Mouse (Mus musculus): ENCODE measurements around the gene Cdc37. TPM values are rescaled to one million over a fixed set of nuclear protein-coding genes. Genes with fewer than 3 reads are reported as not detected.

Cdc37 gene
- polyA plus RNA-seq, 1 experiment from 2014 or later, result 335 TPM

DNA sequence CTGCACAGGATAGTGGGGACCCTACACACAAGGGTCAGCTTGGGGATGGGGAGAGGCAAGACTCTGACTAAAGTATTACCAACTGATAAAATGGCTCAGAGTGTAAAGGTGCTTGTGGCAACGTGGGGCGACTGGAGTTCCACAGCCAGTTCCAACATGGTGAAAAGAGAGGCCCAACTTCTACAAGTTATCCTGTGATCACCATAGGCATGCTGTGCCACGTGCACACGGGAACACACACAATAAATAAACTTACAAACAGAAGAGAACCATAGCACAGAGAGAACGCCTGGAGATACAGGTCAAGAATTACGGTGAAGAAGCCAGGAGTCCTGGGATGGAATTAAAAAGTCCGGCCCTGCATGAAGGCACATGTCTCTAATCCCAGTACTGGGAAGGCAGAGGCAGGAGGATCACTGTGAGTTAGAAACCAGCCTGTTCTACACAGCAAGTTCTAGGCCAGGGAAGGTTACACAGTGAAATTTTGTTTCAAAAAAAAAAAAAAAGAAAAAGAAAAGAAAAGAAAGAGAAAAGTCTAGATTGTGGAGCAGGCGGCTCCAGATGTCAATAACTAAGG is 617 bp downstream of the Cdc37 start:
- Histone ChIP-seq H3K9me3 (no peaks in the 10 kb centered on the region), H3K36me3 (peaks cover 14% of the 10 kb centered on the region), H3K27me3 (no peaks in the 10 kb centered on the region), H3K4me1 (peaks cover 46% of the 10 kb centered on the region), H3K4me2 (replicated peaks) (peak overlapping the region; percentile 98), H3K4me3 (peak overlapping the region; percentile 81), H3K9ac (peak overlapping the region; percentile 89), H3K27ac (peak overlapping the region; percentile 80; the same call in 1 of the 2 replicates)
- no peak for ATAC-seq (ENCODE audit: insufficient number of reproducible peaks, insufficient read depth, low FRiP score, low TSS enrichment)
- WGBS, result 10% methylated on average over 8 of the region's 8 CpGs

DNA sequence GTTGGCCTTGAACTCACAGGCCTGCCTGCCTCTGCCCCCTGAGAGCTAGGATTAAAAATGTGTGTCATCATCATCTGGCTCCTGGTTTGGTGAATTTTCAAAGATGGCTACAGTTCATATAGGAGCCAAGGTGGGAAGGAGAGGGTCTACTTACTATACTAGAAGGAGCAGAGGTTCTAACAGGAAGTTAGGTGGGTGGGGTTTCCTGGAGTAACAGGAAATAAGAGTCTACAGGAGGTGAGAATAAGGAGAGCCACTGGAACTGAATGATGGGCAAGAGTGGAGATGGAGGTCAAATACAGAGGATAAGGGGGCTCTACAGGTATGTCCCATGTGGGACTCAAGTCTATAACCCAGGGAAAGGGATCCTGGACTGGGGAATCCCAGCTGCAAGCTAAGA is 1.4 kb downstream of the Cdc37 start:
- Histone ChIP-seq H3K4me3 (peak overlapping the region; percentile 81), H3K27me3 (no peaks in the 10 kb centered on the region), H3K36me3 (peaks cover 21% of the 10 kb centered on the region), H3K4me1 (peaks cover 39% of the 10 kb centered on the region), H3K9ac (peak overlapping the region; percentile 89; the same call in 1 of the 2 replicates), H3K9me3 (no peaks in the 10 kb centered on the region), H3K27ac (no peak overlapping the region), H3K4me2 (replicated peaks) (peak overlapping the region; percentile 98)
- ATAC-seq (ENCODE audit: insufficient number of reproducible peaks, insufficient read depth, low FRiP score, low TSS enrichment), result no peak

DNA sequence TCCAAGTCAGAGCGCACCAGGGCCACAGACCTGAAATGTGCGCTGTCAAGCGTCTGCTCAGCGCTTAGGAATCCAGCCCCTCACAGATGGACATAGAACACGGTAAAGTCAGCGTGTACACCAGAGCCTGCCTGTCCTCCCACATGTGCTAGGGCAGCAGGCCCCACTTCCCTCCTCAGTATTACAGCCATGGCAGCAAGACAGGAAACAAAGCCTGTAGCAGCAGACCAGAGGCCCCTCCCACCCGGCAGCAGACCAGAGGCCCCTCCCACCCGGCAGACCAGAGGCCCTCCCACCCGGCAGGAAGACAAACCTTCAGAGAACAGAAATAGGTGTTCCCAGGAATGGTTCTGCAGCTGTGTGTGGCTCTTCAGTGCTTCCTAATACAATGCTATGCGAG is 3.1 kb downstream of the Cdc37 start:
- 40% methylated on average over 10 of the region's 10 CpGs for WGBS
- H3K4me2 ChIP-seq (replicated peaks), result peak overlapping the region; percentile 42
- no peak overlapping the region for H3K27ac ChIP-seq
- H3K4me1 ChIP-seq, result peaks cover 31% of the 10 kb centered on the region
- H3K36me3 ChIP-seq, result peaks cover 38% of the 10 kb centered on the region
- peak overlapping the region; percentile 39 for H3K9ac ChIP-seq
- no peak for ATAC-seq (ENCODE audit: insufficient number of reproducible peaks, insufficient read depth, low FRiP score, low TSS enrichment)
- no peaks in the 10 kb centered on the region for H3K27me3 ChIP-seq
- H3K4me3 ChIP-seq, result peak overlapping the region; percentile 14; the same call in 1 of the 2 replicates
- H3K9me3 ChIP-seq, result no peaks in the 10 kb centered on the region

DNA sequence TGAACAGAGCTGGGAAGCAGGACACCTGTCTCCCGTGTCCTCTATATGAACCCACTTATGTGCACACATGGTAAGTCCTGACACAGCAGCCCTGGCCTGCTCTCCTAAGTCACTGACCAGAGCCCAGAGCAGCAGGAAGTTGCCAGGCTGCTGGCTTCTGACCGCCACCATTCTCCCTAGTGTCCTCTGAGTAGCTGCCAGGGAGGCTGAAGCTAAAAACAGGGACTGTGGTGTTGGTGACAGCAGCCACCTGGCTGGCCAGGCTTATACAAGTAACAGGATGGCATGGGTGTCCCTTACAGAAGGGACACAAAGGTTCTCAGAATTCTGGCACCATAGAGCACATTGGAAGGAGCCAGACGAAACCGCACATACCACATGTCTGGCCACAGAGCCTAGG is 4.4 kb downstream of the Cdc37 start:
- H3K9me3 ChIP-seq, result no peaks in the 10 kb centered on the region
- H3K36me3 ChIP-seq, result peaks cover 51% of the 10 kb centered on the region
- H3K4me3 ChIP-seq, result no peak overlapping the region
- WGBS, result 93% methylated on average over 4 of the region's 4 CpGs
- H3K27me3 ChIP-seq, result no peaks in the 10 kb centered on the region
- H3K4me2 ChIP-seq (replicated peaks), result no peak overlapping the region
- H3K27ac ChIP-seq, result no peak overlapping the region
- no peak overlapping the region for H3K9ac ChIP-seq
- peaks cover 31% of the 10 kb centered on the region for H3K4me1 ChIP-seq
- no peak for ATAC-seq (ENCODE audit: insufficient number of reproducible peaks, insufficient read depth, low FRiP score, low TSS enrichment)

DNA sequence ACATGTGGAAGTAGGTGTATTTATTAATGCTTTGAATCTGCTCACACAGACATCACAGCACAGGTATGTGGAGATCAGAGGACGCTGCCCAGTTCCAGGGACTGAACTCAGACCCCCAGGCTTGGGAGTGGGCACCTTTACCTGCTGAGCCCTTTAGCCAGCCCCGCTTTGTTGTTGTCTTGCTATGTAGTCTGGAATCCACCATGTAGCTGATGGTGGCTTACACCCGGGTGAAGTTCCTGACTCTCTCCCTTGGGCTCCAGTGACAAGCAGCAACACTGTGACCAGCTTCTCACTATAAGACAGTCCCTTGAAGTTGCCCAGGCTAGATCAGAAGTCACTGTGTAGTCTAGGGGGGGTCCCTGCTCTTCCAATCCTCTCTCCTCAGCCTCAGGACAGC is 5.4 kb downstream of the Cdc37 start:
- ATAC-seq (ENCODE audit: insufficient number of reproducible peaks, insufficient read depth, low FRiP score, low TSS enrichment), result no peak
- Histone ChIP-seq H3K9ac (no peak overlapping the region), H3K27me3 (no peaks in the 10 kb centered on the region), H3K4me1 (peaks cover 31% of the 10 kb centered on the region), H3K36me3 (peaks cover 61% of the 10 kb centered on the region), H3K4me3 (no peak overlapping the region), H3K27ac (no peak overlapping the region), H3K4me2 (replicated peaks) (no peak overlapping the region), H3K9me3 (no peaks in the 10 kb centered on the region)
- WGBS, result 95% methylated on average over 3 of the region's 3 CpGs

DNA sequence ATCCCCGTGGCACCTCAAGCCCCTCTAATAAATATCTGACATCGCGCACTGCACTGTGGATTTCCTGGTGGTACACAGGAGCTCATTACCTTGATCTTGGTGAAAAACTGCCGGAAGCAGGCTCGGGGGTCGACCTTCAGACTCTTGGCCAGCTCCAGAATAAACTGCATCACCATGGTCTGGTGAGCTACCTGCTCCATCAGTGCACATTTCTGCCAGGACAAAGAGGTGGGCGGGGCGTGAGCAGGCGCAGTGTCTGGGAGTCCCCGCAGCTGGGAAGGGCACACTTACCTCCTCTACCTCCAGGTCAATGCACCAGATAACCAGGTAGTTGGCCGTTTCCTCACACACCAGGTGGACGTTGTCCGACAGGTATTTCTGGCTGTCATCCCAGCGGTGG is 7.9 kb downstream of the Cdc37 start:
- Histone ChIP-seq H3K4me3 (no peak overlapping the region), H3K36me3 (peaks cover 75% of the 10 kb centered on the region), H3K27ac (no peak overlapping the region), H3K9ac (no peak overlapping the region), H3K4me1 (peaks cover 8% of the 10 kb centered on the region), H3K9me3 (no peaks in the 10 kb centered on the region), H3K27me3 (no peaks in the 10 kb centered on the region), H3K4me2 (replicated peaks) (no peak overlapping the region)
- ATAC-seq (ENCODE audit: insufficient number of reproducible peaks, insufficient read depth, low FRiP score, low TSS enrichment), result no peak
- WGBS, result 93% methylated on average over 14 of the region's 14 CpGs

DNA sequence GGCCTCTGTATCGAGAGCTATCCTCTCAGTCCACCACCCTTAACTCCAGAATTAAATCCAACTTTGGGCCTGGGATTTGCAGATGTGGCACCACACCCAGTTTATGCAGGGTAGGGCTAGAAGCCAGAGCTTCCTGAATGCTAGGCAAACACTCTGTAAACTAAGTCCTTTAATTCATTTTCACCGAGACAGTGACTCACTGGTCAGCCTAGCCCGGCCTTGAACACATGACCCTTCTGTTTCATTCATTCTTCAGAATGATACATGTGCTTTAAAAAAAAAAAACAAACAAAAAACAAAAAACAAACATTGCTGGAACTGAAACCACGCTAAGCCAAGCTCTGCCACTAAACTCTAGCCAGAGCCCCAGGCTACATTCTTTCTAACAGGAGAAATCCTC is 11.4 kb downstream of the Cdc37 start:
- Histone ChIP-seq H3K36me3 (peaks cover 54% of the 10 kb centered on the region), H3K4me2 (replicated peaks) (no peak overlapping the region), H3K9ac (no peak overlapping the region), H3K4me1 (no peaks in the 10 kb centered on the region), H3K4me3 (no peak overlapping the region), H3K9me3 (no peaks in the 10 kb centered on the region), H3K27me3 (no peaks in the 10 kb centered on the region), H3K27ac (no peak overlapping the region)
- ATAC-seq (ENCODE audit: insufficient number of reproducible peaks, insufficient read depth, low FRiP score, low TSS enrichment), result no peak
- WGBS, result 86% methylated on average over 4 of the region's 4 CpGs

DNA sequence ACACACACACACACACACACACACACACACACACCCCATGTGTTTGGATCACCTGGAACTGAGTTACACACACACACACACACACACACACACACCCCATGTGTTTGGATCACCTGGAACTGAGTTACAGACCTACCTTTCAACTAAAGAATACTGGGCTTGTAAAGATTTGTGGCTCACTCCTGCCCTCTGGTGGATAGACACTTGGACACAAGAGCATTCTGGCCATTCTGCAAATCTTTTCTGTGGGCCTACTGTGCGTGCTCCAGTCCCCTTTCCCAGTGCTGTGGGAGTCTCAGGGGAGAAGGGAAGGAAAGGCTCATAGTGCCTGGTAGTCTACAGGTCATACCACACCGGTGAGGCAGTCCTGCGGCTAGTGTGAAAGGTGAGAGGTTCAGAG is 12.6 kb downstream of the Cdc37 start:
- peaks cover 43% of the 10 kb centered on the region for H3K36me3 ChIP-seq

DNA sequence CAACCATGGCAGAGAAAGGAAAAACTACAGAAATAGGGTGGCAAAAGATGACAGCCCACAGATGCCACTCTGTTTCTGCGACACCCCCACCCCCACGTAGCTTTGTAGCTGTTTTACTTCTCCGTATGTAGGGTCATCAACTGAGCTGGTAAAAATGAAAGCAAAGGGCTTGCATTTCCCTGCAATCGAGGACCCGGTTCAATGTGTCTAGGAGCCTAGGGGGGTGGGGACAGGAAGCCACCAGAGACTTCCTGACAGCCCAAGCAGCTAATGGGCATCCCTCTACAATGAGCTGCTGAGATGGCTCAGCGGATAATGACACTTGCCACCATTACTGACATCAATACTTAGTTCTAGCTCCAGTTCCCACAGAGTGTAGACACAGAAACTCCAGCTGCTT is 13.4 kb downstream of the Cdc37 start:
- Histone ChIP-seq H3K9ac (no peak overlapping the region), H3K4me2 (replicated peaks) (no peak overlapping the region), H3K27ac (no peak overlapping the region), H3K4me1 (no peaks in the 10 kb centered on the region), H3K27me3 (no peaks in the 10 kb centered on the region), H3K36me3 (peaks cover 34% of the 10 kb centered on the region), H3K9me3 (no peaks in the 10 kb centered on the region), H3K4me3 (no peak overlapping the region)
- 88% methylated on average over 6 of the region's 6 CpGs for WGBS
- no peak for ATAC-seq (ENCODE audit: insufficient number of reproducible peaks, insufficient read depth, low FRiP score, low TSS enrichment)

More for the DNA sequence above, 12.6 kb downstream of the Cdc37 start:
- H3K27ac ChIP-seq, result no peak overlapping the region
- ATAC-seq (ENCODE audit: insufficient number of reproducible peaks, insufficient read depth, low FRiP score, low TSS enrichment), result no peak
- H3K4me2 ChIP-seq (replicated peaks), result no peak overlapping the region
- no peaks in the 10 kb centered on the region for H3K27me3 ChIP-seq
- H3K9me3 ChIP-seq, result no peaks in the 10 kb centered on the region
- no peaks in the 10 kb centered on the region for H3K4me1 ChIP-seq
- no peak overlapping the region for H3K9ac ChIP-seq
- WGBS, result 40% methylated on average over 3 of the region's 3 CpGs
- no peak overlapping the region for H3K4me3 ChIP-seq

DNA sequence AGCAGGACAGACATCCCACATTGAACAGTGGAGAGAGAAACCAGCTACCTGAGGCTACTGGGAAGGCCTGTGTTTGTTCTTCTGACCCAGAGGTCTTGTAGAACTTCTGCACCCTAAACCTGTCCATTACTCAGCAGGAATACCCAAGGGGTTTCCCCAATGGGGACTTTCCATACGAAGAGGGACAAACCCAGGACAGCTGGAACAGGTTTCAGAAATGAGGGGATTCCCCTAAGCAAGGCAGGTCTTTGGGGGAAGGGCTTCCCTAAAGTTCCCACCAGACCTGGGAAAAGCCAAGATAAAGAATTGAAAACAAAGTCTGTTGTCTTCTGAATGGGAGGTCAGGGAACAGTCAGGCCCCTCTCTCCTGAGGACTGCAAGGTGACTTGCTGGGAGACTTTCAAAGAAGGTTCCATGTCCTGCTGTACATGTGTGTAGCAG is 13.8 kb downstream of the Cdc37 start:
- peaks cover 30% of the 10 kb centered on the region for H3K36me3 ChIP-seq
- no peak overlapping the region for H3K27ac ChIP-seq
- H3K9me3 ChIP-seq, result no peaks in the 10 kb centered on the region
- no peak for ATAC-seq (ENCODE audit: insufficient number of reproducible peaks, insufficient read depth, low FRiP score, low TSS enrichment)
- H3K9ac ChIP-seq, result no peak overlapping the region
- no peak overlapping the region for H3K4me3 ChIP-seq
- no peaks in the 10 kb centered on the region for H3K4me1 ChIP-seq
- 55% methylated on average over 1 of the region's 1 CpGs for WGBS
- no peak overlapping the region for H3K4me2 ChIP-seq (replicated peaks)
- H3K27me3 ChIP-seq, result no peaks in the 10 kb centered on the region

DNA sequence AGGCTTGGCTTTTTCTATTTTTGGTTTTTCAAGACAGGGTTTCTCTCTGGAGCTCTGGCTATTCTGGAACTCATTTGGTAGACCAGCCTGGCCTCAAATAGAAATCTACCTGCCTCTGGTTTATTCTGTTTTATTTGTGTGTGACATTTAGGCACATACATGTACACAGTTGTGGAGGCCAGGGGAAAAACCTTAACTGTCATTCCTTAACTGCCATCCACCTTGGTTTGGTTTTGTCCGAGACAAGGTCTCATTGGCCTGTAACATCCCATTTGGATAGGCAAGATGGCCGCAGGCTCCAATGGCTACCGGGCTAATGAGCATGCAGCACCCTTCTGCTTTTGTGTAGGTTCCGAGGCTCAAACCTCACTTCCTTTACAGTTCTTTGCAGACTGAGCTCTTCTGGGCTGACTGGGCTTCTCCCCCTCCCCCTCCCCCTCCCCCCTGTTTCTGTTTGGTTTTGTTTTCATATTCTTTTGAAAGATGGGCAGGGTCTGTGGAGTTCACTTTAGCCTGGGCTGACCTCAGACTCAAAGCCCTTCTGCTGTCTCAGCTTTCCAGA is 14.4 kb downstream of the Cdc37 start:
- Histone ChIP-seq H3K27ac (no peak overlapping the region), H3K4me3 (no peak overlapping the region), H3K4me1 (0 out of 2 replicates have a peak, but pooled peaks cover 2% of the 10 kb centered on the region), H3K36me3 (peaks cover 24% of the 10 kb centered on the region), H3K4me2 (replicated peaks) (no peak overlapping the region), H3K9me3 (no peaks in the 10 kb centered on the region), H3K27me3 (no peaks in the 10 kb centered on the region), H3K9ac (no peak overlapping the region)
- no peak for ATAC-seq (ENCODE audit: insufficient number of reproducible peaks, insufficient read depth, low FRiP score, low TSS enrichment)
- 81% methylated on average over 4 of the region's 4 CpGs for WGBS

DNA sequence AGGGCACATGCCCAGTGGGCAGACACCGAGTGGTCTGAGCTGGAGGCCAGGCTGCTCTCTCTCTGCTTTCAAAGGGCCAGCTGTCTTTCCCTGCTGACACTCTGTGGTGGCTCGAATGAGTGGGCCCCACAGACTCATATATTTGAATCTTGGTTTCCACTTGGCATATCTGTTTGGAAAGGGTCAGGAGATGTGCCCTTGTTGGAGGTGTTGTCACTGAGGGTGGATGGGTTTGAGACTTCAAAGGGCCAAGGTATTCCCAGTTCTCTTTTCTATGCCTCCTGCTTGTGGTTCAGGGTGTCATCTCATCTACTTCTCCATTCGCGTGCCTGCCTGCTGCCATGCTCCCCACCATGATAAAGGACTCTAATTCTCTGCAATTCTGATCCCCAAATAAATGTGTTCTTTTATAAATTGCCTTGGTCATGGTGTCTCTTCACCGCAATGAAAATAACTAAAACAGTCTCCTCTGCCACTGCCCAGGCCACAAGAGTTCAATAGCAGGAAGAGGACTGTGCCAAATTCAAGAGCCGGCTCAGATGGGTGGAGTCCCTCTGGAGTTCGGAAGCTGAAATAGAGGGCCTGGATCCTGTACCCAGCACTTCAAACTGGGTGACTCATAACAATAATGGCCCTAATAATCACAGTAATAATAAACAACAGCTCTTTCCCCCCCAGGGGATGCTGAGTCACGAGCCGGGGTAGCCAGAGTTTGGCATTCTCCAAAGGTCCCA is 15.0 kb downstream of the Cdc37 start:
- no peaks in the 10 kb centered on the region for H3K9me3 ChIP-seq
- H3K9ac ChIP-seq, result no peak overlapping the region
- peaks cover 18% of the 10 kb centered on the region for H3K36me3 ChIP-seq
- ATAC-seq (ENCODE audit: insufficient number of reproducible peaks, insufficient read depth, low FRiP score, low TSS enrichment), result no peak
- H3K4me3 ChIP-seq, result no peak overlapping the region
- 0 out of 2 replicates have a peak, but pooled peaks cover 5% of the 10 kb centered on the region for H3K4me1 ChIP-seq
- H3K27me3 ChIP-seq, result no peaks in the 10 kb centered on the region
- H3K27ac ChIP-seq, result no peak overlapping the region
- 74% methylated on average over 9 of the region's 9 CpGs for WGBS
- H3K4me2 ChIP-seq (replicated peaks), result no peak overlapping the region
